Mouse (Mus musculus) embryonic facial prominence, embryonic 13.5 days (tissue): ENCODE measurements around the gene Vtn. TPM values are rescaled to one million over a fixed set of nuclear protein-coding genes. Genes with fewer than 3 reads are reported as not detected.

Source experiments
- ATAC-seq: fragments of 200-750 bp; cut with Nextera tagmentation; 2 replicates; pipeline ENCODE4 v1.8.0; 2017; ENCODE audit warnings: low read depth; ENCODE audit not compliant: insufficient number of reproducible peaks, insufficient read depth, low FRiP score, low TSS enrichment
- H3K27ac ChIP-seq: fragments of 300-500 bp; sonication (generic); 2 replicates; pipeline ENCODE4 v1.5.1; 2015; ENCODE audit warnings: moderate library complexity, mild to moderate bottlenecking, inconsistent platforms
- H3K27me3 ChIP-seq: fragments of 300-500 bp; sonication (generic); 2 replicates; pipeline ENCODE4 v1.6.1; 2015; ENCODE audit warnings: mild to moderate bottlenecking, inconsistent platforms
- H3K36me3 ChIP-seq: fragments of 300-500 bp; sonication (generic); 2 replicates; pipeline ENCODE4 v1.6.1; 2015; ENCODE audit warnings: mild to moderate bottlenecking, inconsistent platforms
- H3K4me1 ChIP-seq: fragments of 300-500 bp; sonication (generic); 2 replicates; pipeline ENCODE4 v1.6.1; 2015; ENCODE audit warnings: inconsistent platforms
- H3K4me2 ChIP-seq: fragments of 300-500 bp; sonication (generic); 2 replicates; pipeline ENCODE4 v1.6.1; 2015; ENCODE audit warnings: moderate library complexity, mild to moderate bottlenecking, inconsistent platforms
- H3K4me3 ChIP-seq: fragments of 300-500 bp; sonication (generic); 2 replicates; pipeline ENCODE4 v1.5.1; 2015; ENCODE audit warnings: mild to moderate bottlenecking, inconsistent platforms
- H3K9ac ChIP-seq: fragments of 300-500 bp; sonication (generic); 2 replicates; pipeline ENCODE4 v1.6.1; 2015; ENCODE audit warnings: mild to moderate bottlenecking, inconsistent platforms
- H3K9me3 ChIP-seq: fragments of 300-500 bp; sonication (generic); 2 replicates; pipeline ENCODE4 v1.6.1; 2016; ENCODE audit warnings: inconsistent platforms
- WGBS: fragments of 180-500 bp; shearing (Covaris S2); methylation state at CpG from one replicate; pipeline ENCODE4 v1.1.7; 2015; ENCODE audit warnings: mixed read lengths; 5-methylcytosine and 5-hydroxymethylcytosine counted together
- polyA plus RNA-seq: library from polyadenylated mRNA; unstranded; fragments of >200 nt; fragmentation: Nextera tagmentation; extraction: Ambion mirVana; gene quantifications from 2 replicates; pipeline ENCODE4 v1.2.1, GENCODE M21; 2015

The Vtn gene
- polyA plus RNA-seq, 1 experiment from 2014 or later = 2.2 TPM

- Histone ChIP-seq H3K36me3 (peaks cover 7% of the 10 kb centered on the region), H3K4me3 (peak overlapping the region; percentile 80), H3K9me3 (peaks cover 3% of the 10 kb centered on the region; the same call in 1 of the 2 replicates), H3K9ac (peak overlapping the region; percentile 91), H3K27me3 (no peaks in the 10 kb centered on the region), H3K4me1 (peaks cover 16% of the 10 kb centered on the region), H3K27ac (peak overlapping the region; percentile 98), H3K4me2 (peak overlapping the region; percentile 88)
- 0 out of 2 replicates have a peak, but pooled peaks have one; percentile 32 for ATAC-seq
- WGBS = 64% methylated on average over 23 of the region's 23 CpGs
Measured at GRCm38 (mm10) chr11:78466242-78466912, 32.5 kb upstream of the Vtn start.

- no peak overlapping the region for H3K27ac ChIP-seq
- no peaks in the 10 kb centered on the region for H3K9me3 ChIP-seq
- peaks cover 10% of the 10 kb centered on the region for H3K36me3 ChIP-seq
- no peak for ATAC-seq
- H3K4me1 ChIP-seq = peaks cover 16% of the 10 kb centered on the region
- H3K9ac ChIP-seq = no peak overlapping the region
- 77% methylated on average over 7 of the region's 7 CpGs for WGBS
- H3K4me2 ChIP-seq = no peak overlapping the region
- no peak overlapping the region for H3K4me3 ChIP-seq
- H3K27me3 ChIP-seq = no peaks in the 10 kb centered on the region
Measured at GRCm38 (mm10) chr11:78467515-78467914, 31.4 kb upstream of the Vtn start.

GRCm38 (mm10) chr11:78467932-78468331, 31.0 kb upstream of the Vtn start:
- Histone ChIP-seq H3K4me1 (peaks cover 16% of the 10 kb centered on the region), H3K27ac (no peak overlapping the region), H3K27me3 (no peaks in the 10 kb centered on the region), H3K36me3 (peaks cover 10% of the 10 kb centered on the region), H3K4me3 (no peak overlapping the region), H3K9ac (no peak overlapping the region), H3K4me2 (no peak overlapping the region), H3K9me3 (no peaks in the 10 kb centered on the region)
- 24% methylated on average over 3 of the region's 3 CpGs for WGBS
- ATAC-seq = no peak

GRCm38 (mm10) chr11:78471326-78472103, 27.4 kb upstream of the Vtn start:
- H3K27me3 ChIP-seq = no peaks in the 10 kb centered on the region
- H3K36me3 ChIP-seq = peaks cover 10% of the 10 kb centered on the region
- WGBS = 87% methylated on average over 10 of the region's 10 CpGs
- H3K4me3 ChIP-seq = no peak overlapping the region
- peaks cover 6% of the 10 kb centered on the region for H3K4me1 ChIP-seq
- no peak overlapping the region for H3K9ac ChIP-seq
- no peaks in the 10 kb centered on the region for H3K9me3 ChIP-seq
- H3K27ac ChIP-seq = no peak overlapping the region
- H3K4me2 ChIP-seq = no peak overlapping the region
- no peak for ATAC-seq

- H3K4me3 ChIP-seq = no peak overlapping the region
- ATAC-seq = no peak
- no peak overlapping the region for H3K9ac ChIP-seq
- H3K4me2 ChIP-seq = no peak overlapping the region
- no peak overlapping the region for H3K27ac ChIP-seq
- H3K36me3 ChIP-seq = peaks cover 10% of the 10 kb centered on the region
- no peaks in the 10 kb centered on the region for H3K9me3 ChIP-seq
- H3K27me3 ChIP-seq = no peaks in the 10 kb centered on the region
- 83% methylated on average over 3 of the region's 3 CpGs for WGBS
- no peaks in the 10 kb centered on the region for H3K4me1 ChIP-seq
Measured at GRCm38 (mm10) chr11:78475289-78475688, 23.6 kb upstream of the Vtn start.

GRCm38 (mm10) chr11:78483639-78484038, 15.3 kb upstream of the Vtn start:
- WGBS = 66% methylated on average over 7 of the region's 7 CpGs
- H3K9ac ChIP-seq = no peak overlapping the region

GRCm38 (mm10) chr11:78488168-78488567, 10.7 kb upstream of the Vtn start:
- peaks cover 8% of the 10 kb centered on the region for H3K4me1 ChIP-seq
- peaks cover 75% of the 10 kb centered on the region for H3K27me3 ChIP-seq
- WGBS = 3% methylated on average over 8 of the region's 8 CpGs
- no peak for ATAC-seq
- H3K9me3 ChIP-seq = no peaks in the 10 kb centered on the region
- no peak overlapping the region for H3K4me2 ChIP-seq
- no peak overlapping the region for H3K9ac ChIP-seq
- no peaks in the 10 kb centered on the region for H3K36me3 ChIP-seq
- no peak overlapping the region for H3K4me3 ChIP-seq
- H3K27ac ChIP-seq = no peak overlapping the region

More at GRCm38 (mm10) chr11:78483639-78484038, 15.3 kb upstream of the Vtn start:
- ATAC-seq = no peak
- no peak overlapping the region for H3K27ac ChIP-seq
- no peaks in the 10 kb centered on the region for H3K4me1 ChIP-seq
- H3K4me2 ChIP-seq = no peak overlapping the region
- H3K9me3 ChIP-seq = no peaks in the 10 kb centered on the region
- no peaks in the 10 kb centered on the region for H3K36me3 ChIP-seq
- H3K27me3 ChIP-seq = peaks cover 49% of the 10 kb centered on the region
- H3K4me3 ChIP-seq = no peak overlapping the region

GRCm38 (mm10) chr11:78490781-78491241, 8.1 kb upstream of the Vtn start:
- H3K4me2 ChIP-seq = peak overlapping the region; percentile 57
- H3K9ac ChIP-seq = peak overlapping the region; percentile 49; the same call in 1 of the 2 replicates
- WGBS = 12% methylated on average over 48 of the region's 48 CpGs
- no peaks in the 10 kb centered on the region for H3K9me3 ChIP-seq
- no peak overlapping the region for H3K27ac ChIP-seq
- peaks cover 8% of the 10 kb centered on the region for H3K4me1 ChIP-seq
- H3K4me3 ChIP-seq = peak overlapping the region; percentile 35
- ATAC-seq = no peak
- no peaks in the 10 kb centered on the region for H3K36me3 ChIP-seq
- peaks cover 83% of the 10 kb centered on the region for H3K27me3 ChIP-seq

- Histone ChIP-seq H3K4me2 (no peak overlapping the region), H3K4me1 (peaks cover 18% of the 10 kb centered on the region), H3K27me3 (peaks cover 75% of the 10 kb centered on the region), H3K36me3 (no peaks in the 10 kb centered on the region), H3K9me3 (no peaks in the 10 kb centered on the region), H3K4me3 (no peak overlapping the region), H3K27ac (no peak overlapping the region), H3K9ac (no peak overlapping the region)
- 3% methylated on average over 6 of the region's 6 CpGs for WGBS
- no peak for ATAC-seq
Measured at GRCm38 (mm10) chr11:78495904-78496303, 3.0 kb upstream of the Vtn start.

- peak overlapping the region; percentile 98 for H3K4me2 ChIP-seq
- H3K27ac ChIP-seq = no peak overlapping the region
- ATAC-seq = no peak; the same call in 1 of the 2 replicates
- peak overlapping the region; percentile 61 for H3K4me3 ChIP-seq
- H3K9me3 ChIP-seq = no peaks in the 10 kb centered on the region
- H3K36me3 ChIP-seq = no peaks in the 10 kb centered on the region
- under 1% methylated on average over 44 of the region's 44 CpGs for WGBS
- peaks cover 73% of the 10 kb centered on the region for H3K27me3 ChIP-seq
- peaks cover 16% of the 10 kb centered on the region for H3K4me1 ChIP-seq
- peak overlapping the region; percentile 65 for H3K9ac ChIP-seq
Measured at GRCm38 (mm10) chr11:78497071-78497541, 1.8 kb upstream of the Vtn start.

GRCm38 (mm10) chr11:78497544-78498522, 1.1 kb upstream of the Vtn start, which contains the start of gene Sarm1:
TSS of gene Sarm1 (minus strand) at chr11:78497754.
- peak; percentile 87 for ATAC-seq
- Histone ChIP-seq H3K27me3 (peaks cover 67% of the 10 kb centered on the region), H3K9ac (peak within 1 kb of the TSS; percentile 65), H3K27ac (peak within 1 kb of the TSS; percentile 57; the same call in 1 of the 2 replicates), H3K4me3 (peak within 1 kb of the TSS; percentile 61), H3K9me3 (no peaks in the 10 kb centered on the region), H3K4me1 (peaks cover 16% of the 10 kb centered on the region), H3K4me2 (peak within 1 kb of the TSS; percentile 98), H3K36me3 (no peaks in the 10 kb centered on the region)
- 3% methylated on average over 36 of the region's 36 CpGs for WGBS
